Mouse (Mus musculus) limb, embryonic 13.5 days (tissue): ENCODE results near the gene Auts2. TPM values are rescaled to one million over a fixed set of nuclear protein-coding genes. Genes with fewer than 3 reads are reported as not detected.

ENCODE experiments used
- ATAC-seq: fragments of 200-750 bp; cut with Nextera tagmentation; 2 replicates; pipeline ENCODE4 v1.8.0; 2017; ENCODE audit warnings: low read depth, moderate number of reproducible peaks, moderate TSS enrichment; ENCODE audit not compliant: low FRiP score
- H3K27ac ChIP-seq: fragments of 300-500 bp; sonication (generic); 2 replicates; pipeline ENCODE4 v1.5.1; 2015; ENCODE audit warnings: inconsistent platforms, mild to moderate bottlenecking, moderate library complexity
- H3K27me3 ChIP-seq: fragments of 300-500 bp; sonication (generic); 2 replicates; pipeline ENCODE4 v1.6.1; 2015; ENCODE audit warnings: mild to moderate bottlenecking, inconsistent platforms
- H3K36me3 ChIP-seq: fragments of 300-500 bp; sonication (generic); 2 replicates; pipeline ENCODE4 v1.6.1; 2015; ENCODE audit warnings: inconsistent platforms, mild to moderate bottlenecking, moderate library complexity
- H3K4me1 ChIP-seq: fragments of 300-500 bp; sonication (generic); 2 replicates; pipeline ENCODE4 v1.6.1; 2015; ENCODE audit warnings: inconsistent platforms
- H3K4me2 ChIP-seq: fragments of 300-500 bp; sonication (generic); replicated peaks from 2 replicates; pipeline ENCODE4 v1.6.1; 2015; ENCODE audit warnings: inconsistent platforms, mild to moderate bottlenecking, moderate library complexity
- H3K4me3 ChIP-seq: fragments of 300-500 bp; sonication (generic); 2 replicates; pipeline ENCODE4 v1.5.1; 2015; ENCODE audit warnings: moderate library complexity, mild to moderate bottlenecking, inconsistent platforms
- H3K9ac ChIP-seq: fragments of 300-500 bp; sonication (generic); 2 replicates; pipeline ENCODE4 v1.6.1; 2015; ENCODE audit warnings: mild to moderate bottlenecking, inconsistent platforms
- H3K9me3 ChIP-seq: fragments of 300-500 bp; sonication (generic); 2 replicates; pipeline ENCODE4 v1.6.1; 2016; ENCODE audit warnings: inconsistent platforms
- WGBS: fragments of 180-500 bp; shearing (Covaris S2); methylation state at CpG from one replicate; pipeline ENCODE4 v1.1.7; 2015; 5-methylcytosine and 5-hydroxymethylcytosine counted together
- polyA plus RNA-seq: library from polyadenylated mRNA; unstranded; fragments of >200 nt; fragmentation: Nextera tagmentation; extraction: Ambion mirVana; gene quantifications from 2 replicates; pipeline ENCODE4 v1.2.1, GENCODE M21; 2015

Auts2 gene
- polyA plus RNA-seq, 1 experiment from 2014 or later: 55.1 TPM

DNA sequence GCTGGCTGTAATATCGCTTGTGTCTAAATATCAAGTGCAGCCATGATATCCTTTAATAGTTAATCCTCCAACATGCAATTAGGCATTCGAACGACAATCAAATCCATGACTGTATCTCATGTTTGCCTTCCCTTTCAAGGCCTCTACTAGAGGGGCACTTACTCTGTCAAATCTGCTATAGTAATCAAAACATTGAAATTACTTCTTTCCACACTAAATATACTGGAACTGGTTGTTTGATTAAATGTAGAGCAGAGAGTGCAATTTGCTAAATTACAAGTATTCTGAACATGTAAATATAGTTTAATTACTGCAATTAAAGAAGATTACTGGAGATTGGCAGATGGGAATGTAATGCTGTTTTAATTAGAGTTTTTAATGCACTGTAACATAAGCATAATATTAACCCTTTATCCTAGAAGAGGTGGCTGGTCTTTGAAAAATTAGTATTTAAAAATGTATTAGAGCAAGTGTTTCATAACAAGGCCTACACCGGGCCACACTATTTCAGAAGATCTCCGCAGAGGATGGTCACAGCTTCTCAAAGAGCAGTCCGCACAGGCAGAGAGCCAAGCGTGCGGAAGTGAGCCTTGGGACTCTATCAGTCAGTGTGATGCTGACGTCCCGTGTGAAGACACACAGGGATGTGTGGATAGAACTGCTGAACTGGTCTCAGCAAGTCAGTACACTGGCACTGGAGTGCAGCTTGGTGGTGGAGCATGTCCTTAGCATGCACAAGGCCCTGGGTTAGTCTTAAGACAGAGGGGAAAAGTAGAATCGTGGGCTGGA lies 673.2 kb downstream of the Auts2 start:
- peaks cover 10% of the 10 kb centered on the region; the same call in 1 of the 2 replicates for H3K4me1 ChIP-seq
- H3K9me3 ChIP-seq: no peaks in the 10 kb centered on the region
- H3K9ac ChIP-seq: no peak overlapping the region
- WGBS: 84% methylated on average over 11 of the region's 11 CpGs
- H3K4me3 ChIP-seq: no peak overlapping the region
- H3K36me3 ChIP-seq: no peaks in the 10 kb centered on the region
- no peak overlapping the region for H3K27ac ChIP-seq
- no peak for ATAC-seq
- H3K4me2 ChIP-seq: no peak overlapping the region
- no peaks in the 10 kb centered on the region for H3K27me3 ChIP-seq

GRCm38 (mm10) chr5:131865200-131865599 lies 677.9 kb downstream of the Auts2 start:
- Histone ChIP-seq H3K27ac (no peak overlapping the region), H3K4me2 (no peak overlapping the region), H3K27me3 (no peaks in the 10 kb centered on the region), H3K4me1 (peaks cover 10% of the 10 kb centered on the region; the same call in 1 of the 2 replicates), H3K9me3 (no peaks in the 10 kb centered on the region), H3K4me3 (no peak overlapping the region), H3K36me3 (no peaks in the 10 kb centered on the region), H3K9ac (no peak overlapping the region)
- whole genome bisulfite sequencing: 28% methylated on average over 5 of the region's 5 CpGs
- no peak for ATAC-seq

DNA sequence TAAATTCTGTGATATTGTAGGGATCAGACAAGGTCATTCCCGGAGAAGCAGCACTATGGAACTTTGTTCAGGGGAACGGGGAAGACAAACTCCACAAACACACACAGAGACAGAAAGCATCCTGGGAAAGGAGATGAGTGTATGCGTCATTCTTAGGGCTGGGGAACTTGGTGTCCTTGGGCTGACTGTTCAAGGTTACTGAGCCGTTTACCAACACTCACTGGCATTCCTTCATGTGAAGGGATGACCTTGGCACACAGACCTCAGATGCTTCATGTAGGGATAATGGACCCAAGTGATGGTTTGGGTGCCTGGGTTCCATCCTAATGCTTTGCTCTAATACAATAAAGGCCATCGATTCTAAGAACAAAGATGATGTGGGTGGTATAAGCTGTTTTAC lies 685.2 kb downstream of the Auts2 start:
- WGBS: 91% methylated on average over 5 of the region's 5 CpGs

GRCm38 (mm10) chr5:131855358-131855757 lies 687.8 kb downstream of the Auts2 start:
- WGBS: 7% methylated on average over 8 of the region's 8 CpGs
- no peak overlapping the region for H3K27ac ChIP-seq
- 0 out of 2 replicates have a peak, but pooled peaks cover 7% of the 10 kb centered on the region for H3K27me3 ChIP-seq
- no peak for ATAC-seq
- no peak overlapping the region for H3K4me3 ChIP-seq
- H3K36me3 ChIP-seq: no peaks in the 10 kb centered on the region
- peaks cover 44% of the 10 kb centered on the region for H3K4me1 ChIP-seq
- H3K9ac ChIP-seq: no peak overlapping the region; the same call in 1 of the 2 replicates
- H3K9me3 ChIP-seq: no peaks in the 10 kb centered on the region
- H3K4me2 ChIP-seq: peak overlapping the region; percentile 45

More for the DNA sequence above, 685.2 kb downstream of the Auts2 start:
- H3K36me3 ChIP-seq: no peaks in the 10 kb centered on the region
- no peak overlapping the region for H3K4me2 ChIP-seq
- H3K4me1 ChIP-seq: peaks cover 19% of the 10 kb centered on the region
- ATAC-seq: no peak
- 0 out of 2 replicates have a peak, but pooled peaks cover 7% of the 10 kb centered on the region for H3K27me3 ChIP-seq
- H3K27ac ChIP-seq: no peak overlapping the region
- no peak overlapping the region for H3K9ac ChIP-seq
- no peaks in the 10 kb centered on the region for H3K9me3 ChIP-seq
- H3K4me3 ChIP-seq: no peak overlapping the region

GRCm38 (mm10) chr5:131851597-131852453 lies 691.3 kb downstream of the Auts2 start:
- Histone ChIP-seq H3K4me1 (peaks cover 53% of the 10 kb centered on the region), H3K9me3 (no peaks in the 10 kb centered on the region), H3K27ac (peak overlapping the region; percentile 11; the same call in 1 of the 2 replicates), H3K36me3 (no peaks in the 10 kb centered on the region), H3K9ac (0 out of 2 replicates have a peak overlapping the region, but pooled peaks have one; percentile 8), H3K4me2 (peak overlapping the region; percentile 50), H3K27me3 (peaks cover 13% of the 10 kb centered on the region; the same call in 1 of the 2 replicates), H3K4me3 (no peak overlapping the region)
- ATAC-seq: peak; percentile 54
- 6% methylated on average over 20 of the region's 20 CpGs for WGBS

DNA sequence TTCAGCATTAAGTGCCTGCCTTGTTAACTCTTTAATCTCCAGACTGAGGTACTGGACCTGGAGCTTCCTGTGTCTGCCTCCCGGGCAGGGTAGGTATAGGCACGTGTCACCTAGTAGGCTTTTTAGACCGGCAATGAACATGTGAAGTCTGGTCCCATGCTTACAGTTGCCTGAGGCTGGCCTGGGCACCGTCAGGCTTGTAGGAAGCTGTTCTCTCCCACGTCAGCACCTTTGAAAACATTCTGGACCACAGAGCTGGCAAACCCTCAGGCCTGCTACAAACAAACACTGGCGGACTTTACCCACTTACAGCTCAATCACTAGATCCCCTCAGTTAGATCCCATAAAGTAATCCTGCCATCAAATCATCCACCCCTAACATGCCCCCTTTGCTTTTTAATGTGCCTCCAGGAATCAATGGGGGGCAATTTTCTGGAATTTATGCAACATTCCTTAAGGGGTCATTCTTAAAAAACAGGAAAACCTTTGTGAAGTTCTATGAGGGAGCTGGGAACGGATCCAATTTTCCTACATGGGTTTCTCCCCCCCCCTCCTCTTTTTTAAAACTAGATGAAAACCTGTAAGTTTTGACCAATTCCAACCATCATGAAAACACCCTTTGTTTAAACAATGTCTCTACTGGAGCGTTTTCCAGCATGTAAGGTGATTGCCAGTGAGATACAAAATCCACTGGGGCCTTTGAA lies 692.4 kb downstream of the Auts2 start:
- H3K27ac ChIP-seq: peak overlapping the region; percentile 74; the same call in 1 of the 2 replicates
- H3K27me3 ChIP-seq: peaks cover 12% of the 10 kb centered on the region; the same call in 1 of the 2 replicates
- H3K9ac ChIP-seq: no peak overlapping the region
- peaks cover 45% of the 10 kb centered on the region for H3K4me1 ChIP-seq
- peak; percentile 59 for ATAC-seq
- no peak overlapping the region for H3K4me3 ChIP-seq
- WGBS: 18% methylated on average over 8 of the region's 8 CpGs
- H3K4me2 ChIP-seq: peak overlapping the region; percentile 50
- no peaks in the 10 kb centered on the region for H3K36me3 ChIP-seq
- no peaks in the 10 kb centered on the region for H3K9me3 ChIP-seq

GRCm38 (mm10) chr5:131849644-131850043 lies 693.5 kb downstream of the Auts2 start:
- Histone ChIP-seq H3K27ac (no peak overlapping the region), H3K4me2 (no peak overlapping the region), H3K27me3 (peaks cover 15% of the 10 kb centered on the region), H3K4me3 (no peak overlapping the region), H3K36me3 (no peaks in the 10 kb centered on the region), H3K4me1 (peaks cover 37% of the 10 kb centered on the region), H3K9me3 (no peaks in the 10 kb centered on the region), H3K9ac (no peak overlapping the region)
- no peak for ATAC-seq
- WGBS: 78% methylated on average over 3 of the region's 3 CpGs

- no peak overlapping the region for H3K4me3 ChIP-seq
- no peak overlapping the region for H3K4me2 ChIP-seq
- H3K27ac ChIP-seq: no peak overlapping the region
- peaks cover 12% of the 10 kb centered on the region for H3K27me3 ChIP-seq
- no peak overlapping the region for H3K9ac ChIP-seq
- ATAC-seq: no peak
- peaks cover 26% of the 10 kb centered on the region for H3K4me1 ChIP-seq
- no peaks in the 10 kb centered on the region for H3K36me3 ChIP-seq
- H3K9me3 ChIP-seq: no peaks in the 10 kb centered on the region
- 28% methylated on average over 9 of the region's 9 CpGs for WGBS
Observed at GRCm38 (mm10) chr5:131844519-131844800, 698.7 kb downstream of the Auts2 start.

- ATAC-seq: no peak
- no peaks in the 10 kb centered on the region for H3K9me3 ChIP-seq
- no peak overlapping the region for H3K27ac ChIP-seq
- peaks cover 24% of the 10 kb centered on the region for H3K4me1 ChIP-seq
- no peaks in the 10 kb centered on the region for H3K36me3 ChIP-seq
- no peak overlapping the region for H3K4me3 ChIP-seq
- H3K27me3 ChIP-seq: peaks cover 9% of the 10 kb centered on the region
- 55% methylated on average over 9 of the region's 9 CpGs for whole genome bisulfite sequencing
- H3K4me2 ChIP-seq: no peak overlapping the region
- H3K9ac ChIP-seq: no peak overlapping the region
Observed at GRCm38 (mm10) chr5:131843766-131844518, 699.2 kb downstream of the Auts2 start.

GRCm38 (mm10) chr5:131839657-131840315 lies 703.4 kb downstream of the Auts2 start:
- 37% methylated on average over 14 of the region's 14 CpGs for WGBS

GRCm38 (mm10) chr5:131839023-131839422 lies 704.1 kb downstream of the Auts2 start:
- Histone ChIP-seq H3K4me3 (no peak overlapping the region), H3K36me3 (no peaks in the 10 kb centered on the region), H3K4me1 (peaks cover 18% of the 10 kb centered on the region), H3K27me3 (no peaks in the 10 kb centered on the region; the same call in 1 of the 2 replicates), H3K27ac (no peak overlapping the region), H3K4me2 (no peak overlapping the region), H3K9me3 (no peaks in the 10 kb centered on the region), H3K9ac (no peak overlapping the region)
- ATAC-seq: no peak
- WGBS: 77% methylated on average over 10 of the region's 10 CpGs

More at GRCm38 (mm10) chr5:131839657-131840315, 703.4 kb downstream of the Auts2 start:
- H3K27me3 ChIP-seq: no peaks in the 10 kb centered on the region
- H3K9ac ChIP-seq: no peak overlapping the region
- no peak overlapping the region for H3K27ac ChIP-seq
- ATAC-seq: no peak
- no peaks in the 10 kb centered on the region for H3K9me3 ChIP-seq
- no peaks in the 10 kb centered on the region for H3K36me3 ChIP-seq
- peaks cover 24% of the 10 kb centered on the region for H3K4me1 ChIP-seq
- H3K4me3 ChIP-seq: no peak overlapping the region
- H3K4me2 ChIP-seq: no peak overlapping the region
